8 mouse cellular contexts compared by ENCODE assay signal in genomic region chr9:122185061-122185460, GRCm38 (mm10).
DNase-seq lines count a peak whose midpoint lies in the region; ATAC-seq and TF ChIP-seq lines count a peak whose summit lies in the region.

No protein-coding gene starts in this region.

- no peak overlapping the region for H3K4me2 ChIP-seq in hindbrain, embryonic 11.5 days (replicated peaks; ENCODE audit: low read depth, low read length)
- no peak overlapping the region for H3K4me2 ChIP-seq in hindbrain, embryonic 13.5 days
- no peak overlapping the region for H3K4me2 ChIP-seq in intestine, embryonic 15.5 days (replicated peaks)
- H3K4me2 ChIP-seq in stomach, postnatal 0 days (replicated peaks; ENCODE audit: low read depth) = no peak overlapping the region

- DNase-seq in hindbrain, embryonic 11.5 days (ENCODE audit: low spot score) = peak; percentile 78
- peak; percentile 79 for DNase-seq in cerebellum, adult 9-11 months
- DNase-seq in frontal cortex, postnatal 14 days (ENCODE audit: low spot score in 2 of 2) = peak; percentile 54 to 60
- peak; percentile 63 to 75 for DNase-seq in left cerebral cortex, postnatal 10 days (ENCODE audit: extremely low spot score in 1 of 2, low spot score in 2 of 2)
- peak; percentile 85 for DNase-seq in naive thymus-derived CD4-positive, alpha-beta T cell, adult 2 months (ENCODE audit: low read depth)
- DNase-seq in stomach, postnatal 0 days (ENCODE audit: low spot score) = peak; percentile 82

- H3K4me1 ChIP-seq in hindbrain, embryonic 11.5 days (replicated peaks; ENCODE audit: control insufficient read depth, insufficient read depth, low read length) = no peaks in the 10 kb centered on the region
- H3K4me1 ChIP-seq in hindbrain, embryonic 13.5 days (replicated peaks) = no peaks in the 10 kb centered on the region
- 0 out of 2 replicates have a peak, but pooled peaks cover 20% of the 10 kb centered on the region for H3K4me1 ChIP-seq in intestine, embryonic 15.5 days (replicated peaks)
- H3K4me1 ChIP-seq in stomach, postnatal 0 days (replicated peaks; ENCODE audit: control insufficient read depth, insufficient read depth) = no peaks in the 10 kb centered on the region

- H3K27ac ChIP-seq in hindbrain, embryonic 11.5 days (ENCODE audit: low read depth, low read length) = no peak overlapping the region
- no peak overlapping the region for H3K27ac ChIP-seq in hindbrain, embryonic 13.5 days
- no peak overlapping the region for H3K27ac ChIP-seq in intestine, embryonic 15.5 days
- H3K27ac ChIP-seq in stomach, postnatal 0 days (replicated peaks) = no peak overlapping the region

- no peaks in the 10 kb centered on the region for H3K27me3 ChIP-seq in hindbrain, embryonic 11.5 days (ENCODE audit: control insufficient read depth, insufficient read depth, low read length)
- H3K27me3 ChIP-seq in hindbrain, embryonic 13.5 days = no peaks in the 10 kb centered on the region
- no peaks in the 10 kb centered on the region for H3K27me3 ChIP-seq in intestine, embryonic 15.5 days (replicated peaks)
- H3K27me3 ChIP-seq in stomach, postnatal 0 days (ENCODE audit: control insufficient read depth, insufficient read depth, low read length) = no peaks in the 10 kb centered on the region

- ATAC-seq in hindbrain, embryonic 11.5 days (ENCODE audit: low FRiP score) = no peak
- no peak for ATAC-seq in hindbrain, embryonic 13.5 days (ENCODE audit: low FRiP score)
- ATAC-seq in intestine, embryonic 15.5 days = peak; percentile 49; the same call in 1 of the 2 replicates
- ATAC-seq in stomach, postnatal 0 days (ENCODE audit: low FRiP score, low TSS enrichment) = peak; percentile 27; the same call in 1 of the 2 replicates

- H3K36me3 ChIP-seq in hindbrain, embryonic 11.5 days (ENCODE audit: control insufficient read depth, insufficient read depth, low read length) = no peaks in the 10 kb centered on the region
- H3K36me3 ChIP-seq in hindbrain, embryonic 13.5 days = peaks cover 6% of the 10 kb centered on the region; the same call in 1 of the 2 replicates
- no peaks in the 10 kb centered on the region for H3K36me3 ChIP-seq in intestine, embryonic 15.5 days
- no peaks in the 10 kb centered on the region for H3K36me3 ChIP-seq in stomach, postnatal 0 days (ENCODE audit: control insufficient read depth, insufficient read depth, low read length)

- no peak overlapping the region for H3K9ac ChIP-seq in hindbrain, embryonic 11.5 days (ENCODE audit: low read depth, low read length)
- H3K9ac ChIP-seq in hindbrain, embryonic 13.5 days = no peak overlapping the region
- H3K9ac ChIP-seq in intestine, embryonic 15.5 days = no peak overlapping the region
- H3K9ac ChIP-seq in stomach, postnatal 0 days (ENCODE audit: low read length) = no peak overlapping the region

- TF ChIP-seq CTCF in stomach, postnatal 0 days (IDR thresholded peaks at IDR 0.05; ENCODE audit: low read depth) = peak; percentile 92

- intact Hi-C loops in left cerebral cortex, postnatal 10 days (cut with DNase I) = loop anchor here (5.0 kb wide), 1 partner anchor 168 kb away; no protein-coding TSS in a partner anchor

- TF ChIP-seq EP300 in stomach, postnatal 0 days (optimal IDR thresholded peaks at IDR 0.05) = no peak

- 30% methylated on average over 2 of the region's 2 CpGs for WGBS in hindbrain, embryonic 11.5 days
- WGBS in hindbrain, embryonic 13.5 days = 30% methylated on average over 2 of the region's 2 CpGs
- 10% methylated on average over 2 of the region's 2 CpGs for WGBS in intestine, embryonic 15.5 days
- WGBS in stomach, postnatal 0 days = 13% methylated on average over 2 of the region's 2 CpGs

- H3K9me3 ChIP-seq in hindbrain, embryonic 11.5 days (ENCODE audit: control insufficient read depth, low read length) = no peaks in the 10 kb centered on the region
- H3K9me3 ChIP-seq in hindbrain, embryonic 13.5 days = no peaks in the 10 kb centered on the region
- no peaks in the 10 kb centered on the region for H3K9me3 ChIP-seq in intestine, embryonic 15.5 days
- no peaks in the 10 kb centered on the region for H3K9me3 ChIP-seq in stomach, postnatal 0 days (ENCODE audit: control insufficient read depth, low read length)

- no peak overlapping the region for H3K4me3 ChIP-seq in hindbrain, embryonic 11.5 days (ENCODE audit: low read depth, low read length)
- no peak overlapping the region for H3K4me3 ChIP-seq in hindbrain, embryonic 13.5 days
- no peak overlapping the region for H3K4me3 ChIP-seq in intestine, embryonic 15.5 days (replicated peaks)
- no peak overlapping the region for H3K4me3 ChIP-seq in stomach, postnatal 0 days (ENCODE audit: low read depth, low read length)

Comparison
In these comparisons a context has a peak if more than half of its experiments do, and no peak if none do; other contexts are left out.
1. ATAC-seq: peak in intestine, embryonic 15.5 days (single experiment) and stomach, postnatal 0 days (single experiment); none in hindbrain, embryonic 11.5 days (single experiment) and hindbrain, embryonic 13.5 days (single experiment).
2. Peak in every context shown above with its lines, with median percentiles within 50 percentile points of each other: DNase-seq.